Mouse (Mus musculus): ENCODE results near the gene Dab1. TPM values are rescaled to one million over a fixed set of nuclear protein-coding genes. Genes with fewer than 3 reads are reported as not detected.

The Dab1 gene
- polyA plus RNA-seq, 1 experiment from 2014 or later = 22.8 TPM

- DNase-seq (ENCODE audit: low spot score) = no peak
- Histone ChIP-seq H3K4me3 (replicated peaks; ENCODE audit: low read depth, low read length) (no peak overlapping the region), H3K4me1 (replicated peaks; ENCODE audit: insufficient read depth, low read length) (no peaks in the 10 kb centered on the region), H3K9me3 (replicated peaks; ENCODE audit: low read length) (no peaks in the 10 kb centered on the region), H3K36me3 (ENCODE audit: insufficient read depth, low read length) (no peaks in the 10 kb centered on the region), H3K4me2 (ENCODE audit: low read length) (no peak overlapping the region), H3K9ac (ENCODE audit: low read depth, low read length) (no peak overlapping the region), H3K27me3 (ENCODE audit: insufficient read depth, low read length) (no peaks in the 10 kb centered on the region), H3K27ac (no peak overlapping the region)
- ATAC-seq (replicated peaks; ENCODE audit: low FRiP score, low read depth) = no peak
- WGBS = 82% methylated on average over 3 of the region's 3 CpGs
- no peak for TF ChIP-seq CTCF (IDR thresholded peaks at IDR 0.05; ENCODE audit: low read depth)
These were observed 610.1 kb downstream of the Dab1 start for GRCm38 (mm10) chr4:104229296-104229695.

- DNase-seq (ENCODE audit: low spot score) (peak; percentile 6), ATAC-seq (replicated peaks; ENCODE audit: low FRiP score, low read depth) (no peak)
- Histone ChIP-seq H3K4me3 (replicated peaks; ENCODE audit: low read depth, low read length) (no peak overlapping the region), H3K27me3 (ENCODE audit: insufficient read depth, low read length) (no peaks in the 10 kb centered on the region), H3K36me3 (ENCODE audit: insufficient read depth, low read length) (no peaks in the 10 kb centered on the region), H3K4me1 (replicated peaks; ENCODE audit: insufficient read depth, low read length) (no peaks in the 10 kb centered on the region), H3K27ac (no peak overlapping the region), H3K9ac (ENCODE audit: low read depth, low read length) (no peak overlapping the region), H3K9me3 (replicated peaks; ENCODE audit: low read length) (no peaks in the 10 kb centered on the region), H3K4me2 (ENCODE audit: low read length) (no peak overlapping the region)
- 27% methylated on average over 1 of the region's 1 CpGs for WGBS
- no peak for TF ChIP-seq CTCF (IDR thresholded peaks at IDR 0.05; ENCODE audit: low read depth)
These were observed 627.3 kb downstream of the Dab1 start for GRCm38 (mm10) chr4:104246506-104246905.

GRCm38 (mm10) chr4:104249462-104249861 is 630.3 kb downstream of the Dab1 start:
- Histone ChIP-seq H3K4me3 (replicated peaks; ENCODE audit: low read depth, low read length) (no peak overlapping the region), H3K4me1 (replicated peaks; ENCODE audit: insufficient read depth, low read length) (no peaks in the 10 kb centered on the region), H3K27me3 (ENCODE audit: insufficient read depth, low read length) (no peaks in the 10 kb centered on the region), H3K9me3 (replicated peaks; ENCODE audit: low read length) (no peaks in the 10 kb centered on the region), H3K4me2 (ENCODE audit: low read length) (no peak overlapping the region), H3K27ac (no peak overlapping the region), H3K9ac (ENCODE audit: low read depth, low read length) (no peak overlapping the region), H3K36me3 (ENCODE audit: insufficient read depth, low read length) (no peaks in the 10 kb centered on the region)
- DNase-seq (ENCODE audit: low spot score) (no peak), ATAC-seq (replicated peaks; ENCODE audit: low FRiP score, low read depth) (no peak)
- 82% methylated on average over 6 of the region's 6 CpGs for WGBS
- no peak for TF ChIP-seq CTCF (IDR thresholded peaks at IDR 0.05; ENCODE audit: low read depth)

GRCm38 (mm10) chr4:104257776-104258175 is 638.6 kb downstream of the Dab1 start:
- Histone ChIP-seq H3K4me1 (replicated peaks; ENCODE audit: insufficient read depth, low read length) (no peaks in the 10 kb centered on the region), H3K4me2 (ENCODE audit: low read length) (no peak overlapping the region), H3K36me3 (ENCODE audit: insufficient read depth, low read length) (no peaks in the 10 kb centered on the region), H3K4me3 (replicated peaks; ENCODE audit: low read depth, low read length) (no peak overlapping the region), H3K27ac (no peak overlapping the region), H3K9ac (ENCODE audit: low read depth, low read length) (no peak overlapping the region), H3K27me3 (ENCODE audit: insufficient read depth, low read length) (no peaks in the 10 kb centered on the region), H3K9me3 (replicated peaks; ENCODE audit: low read length) (no peaks in the 10 kb centered on the region)
- TF ChIP-seq CTCF (IDR thresholded peaks at IDR 0.05; ENCODE audit: low read depth) = no peak
- ATAC-seq (replicated peaks; ENCODE audit: low FRiP score, low read depth) (no peak), DNase-seq (ENCODE audit: low spot score) (no peak)
- WGBS = 86% methylated on average over 8 of the region's 8 CpGs

GRCm38 (mm10) chr4:104269422-104270172 is 650.4 kb downstream of the Dab1 start:
- Histone ChIP-seq H3K4me1 (replicated peaks; ENCODE audit: insufficient read depth, low read length) (no peaks in the 10 kb centered on the region), H3K4me2 (ENCODE audit: low read length) (no peak overlapping the region), H3K4me3 (replicated peaks; ENCODE audit: low read depth, low read length) (no peak overlapping the region), H3K9me3 (replicated peaks; ENCODE audit: low read length) (no peaks in the 10 kb centered on the region), H3K36me3 (ENCODE audit: insufficient read depth, low read length) (no peaks in the 10 kb centered on the region), H3K27me3 (ENCODE audit: insufficient read depth, low read length) (no peaks in the 10 kb centered on the region), H3K9ac (ENCODE audit: low read depth, low read length) (no peak overlapping the region), H3K27ac (no peak overlapping the region)
- no peak for TF ChIP-seq CTCF (IDR thresholded peaks at IDR 0.05; ENCODE audit: low read depth)
- DNase-seq (ENCODE audit: low spot score) = no peak
- ATAC-seq (replicated peaks; ENCODE audit: low FRiP score, low read depth) = no peak
- WGBS = 89% methylated on average over 6 of the region's 6 CpGs

GRCm38 (mm10) chr4:104270173-104270557 is 651.0 kb downstream of the Dab1 start:
- TF ChIP-seq CTCF (IDR thresholded peaks at IDR 0.05; ENCODE audit: low read depth) = no peak
- WGBS = 77% methylated on average over 5 of the region's 5 CpGs
- H3K27me3 ChIP-seq (ENCODE audit: insufficient read depth, low read length) = no peaks in the 10 kb centered on the region

GRCm38 (mm10) chr4:104275260-104275659 is 656.1 kb downstream of the Dab1 start:
- Histone ChIP-seq H3K4me2 (ENCODE audit: low read length) (no peak overlapping the region), H3K4me1 (replicated peaks; ENCODE audit: insufficient read depth, low read length) (no peaks in the 10 kb centered on the region), H3K4me3 (replicated peaks; ENCODE audit: low read depth, low read length) (no peak overlapping the region), H3K9ac (ENCODE audit: low read depth, low read length) (no peak overlapping the region), H3K9me3 (replicated peaks; ENCODE audit: low read length) (no peaks in the 10 kb centered on the region), H3K27me3 (ENCODE audit: insufficient read depth, low read length) (no peaks in the 10 kb centered on the region), H3K27ac (no peak overlapping the region), H3K36me3 (ENCODE audit: insufficient read depth, low read length) (no peaks in the 10 kb centered on the region)
- ATAC-seq (replicated peaks; ENCODE audit: low FRiP score, low read depth) = no peak
- TF ChIP-seq CTCF (IDR thresholded peaks at IDR 0.05; ENCODE audit: low read depth) = no peak
- DNase-seq (ENCODE audit: low spot score) = no peak
- 94% methylated on average over 1 of the region's 1 CpGs for WGBS

More at GRCm38 (mm10) chr4:104270173-104270557, 651.0 kb downstream of the Dab1 start:
- H3K27ac ChIP-seq = no peak overlapping the region
- no peaks in the 10 kb centered on the region for H3K4me1 ChIP-seq (replicated peaks; ENCODE audit: insufficient read depth, low read length)
- no peaks in the 10 kb centered on the region for H3K36me3 ChIP-seq (ENCODE audit: insufficient read depth, low read length)
- H3K4me3 ChIP-seq (replicated peaks; ENCODE audit: low read depth, low read length) = no peak overlapping the region
- H3K4me2 ChIP-seq (ENCODE audit: low read length) = no peak overlapping the region
- DNase-seq (ENCODE audit: low spot score) = no peak
- no peak for ATAC-seq (replicated peaks; ENCODE audit: low FRiP score, low read depth)
- H3K9me3 ChIP-seq (replicated peaks; ENCODE audit: low read length) = no peaks in the 10 kb centered on the region
- H3K9ac ChIP-seq (ENCODE audit: low read depth, low read length) = no peak overlapping the region

Data from kidney, postnatal 0 days (tissue).